Mouse (Mus musculus): ENCODE data around the gene Tmem256. TPM values are rescaled to one million over a fixed set of nuclear protein-coding genes. Genes with fewer than 3 reads are reported as not detected.
A peak's percentile ranks its signal among the peaks of the same experiment; 100 is the strongest.

The Tmem256 gene
- total and polyA plus RNA-seq, 2 experiments = 284 to 353 TPM

- H3K4me3 ChIP-seq (ENCODE audit: insufficient read depth, low read depth, low read length) = no peak overlapping the region
- H3K27ac ChIP-seq (replicated peaks; ENCODE audit: insufficient read depth, low read depth, low read length) = no peak overlapping the region
- H3K9ac ChIP-seq (ENCODE audit: low read depth, low read length) = no peak overlapping the region
- no peaks in the 10 kb centered on the region for H3K4me1 ChIP-seq (ENCODE audit: control insufficient read depth, insufficient read depth, low read length)
- no peaks in the 10 kb centered on the region for H3K79me2 ChIP-seq (ENCODE audit: control insufficient read depth, insufficient read depth, low read length)
- TF ChIP-seq CTCF (IDR thresholded peaks at IDR 0.05; ENCODE audit: low read depth, low read length) = peak; percentile 9; the same call in 1 of the 2 replicates
- TF ChIP-seq POLR2A (IDR thresholded peaks at IDR 0.05; ENCODE audit: extremely low read depth, insufficient read depth, low read length) = no peak
- no peak for DNase-seq (ENCODE audit: extremely low read depth, low read depth, low spot score)
- H3K36me3 ChIP-seq (ENCODE audit: control insufficient read depth, insufficient read depth, low read length) = no peaks in the 10 kb centered on the region
- H3K27me3 ChIP-seq (ENCODE audit: control insufficient read depth, insufficient read depth, low read length) = no peaks in the 10 kb centered on the region
- 48% methylated on average over 8 of the region's 8 CpGs for WGBS
Observed at GRCm38 (mm10) chr11:69886907-69887635, 48.8 kb downstream of the Tmem256 start.

Other genes starting within 250 kb of the Tmem256 start
Only the 30 nearest of the 42 such genes appear.
- 26.2 and 31.9 TPM in 2 replicates for gene Senp3, start 156.4 kb upstream of the Tmem256 start, total RNA-seq (2014; rRNA removed)
- 17.5 and 25.8 TPM in 2 replicates for gene Senp3, start 156.4 kb upstream of the Tmem256 start, polyA plus RNA-seq (2012; rRNA removed)
- gene Tnfsf13, start 152.7 kb upstream of the Tmem256 start, total RNA-seq (2014; rRNA removed) = 1.0 and 1.4 TPM in 2 replicates
- 0.58 and 1.1 TPM in 2 replicates for gene Tnfsf13, start 152.7 kb upstream of the Tmem256 start, polyA plus RNA-seq (2012; rRNA removed)
- 2.6 and 3.0 TPM in 2 replicates for gene Tnfsf12, start 142.7 kb upstream of the Tmem256 start, total RNA-seq (2014; rRNA removed)
- 9.5 and 18.0 TPM in 2 replicates for gene Tnfsf12, start 142.7 kb upstream of the Tmem256 start, polyA plus RNA-seq (2012; rRNA removed)
- 2.5 and 3.4 TPM in 2 replicates for gene Tnfsfm13, start 142.4 kb upstream of the Tmem256 start, total RNA-seq (2014; rRNA removed)
- gene Tnfsfm13, start 142.4 kb upstream of the Tmem256 start, polyA plus RNA-seq (2012; rRNA removed) = 2.6 and 3.6 TPM in 2 replicates
- 10.0 and 12.6 TPM in 2 replicates for gene Polr2a, start 79.9 kb upstream of the Tmem256 start, total RNA-seq (2014; rRNA removed)
- gene Polr2a, start 79.9 kb upstream of the Tmem256 start, polyA plus RNA-seq (2012; rRNA removed) = 9.9 and 10.6 TPM in 2 replicates
- not detected in 2 replicates for gene Slc35g3, start 76.5 kb upstream of the Tmem256 start, total RNA-seq (2014; rRNA removed)
- not detected in 2 replicates for gene Slc35g3, start 76.5 kb upstream of the Tmem256 start, polyA plus RNA-seq (2012; rRNA removed)
- 2.6 and 4.4 TPM in 2 replicates for gene Zbtb4, start 72.6 kb upstream of the Tmem256 start, total RNA-seq (2014; rRNA removed)
- 8.2 and 9.7 TPM in 2 replicates for gene Zbtb4, start 72.6 kb upstream of the Tmem256 start, polyA plus RNA-seq (2012; rRNA removed)
- 0.46 and 0.54 TPM in 2 replicates for gene Chrnb1, start 42.6 kb upstream of the Tmem256 start, total RNA-seq (2014; rRNA removed)
- gene Chrnb1, start 42.6 kb upstream of the Tmem256 start, polyA plus RNA-seq (2012; rRNA removed) = 0.28 and 0.35 TPM in 2 replicates
- 0.18 and 0.20 TPM in 2 replicates for gene Fgf11, start 36.7 kb upstream of the Tmem256 start, total RNA-seq (2014; rRNA removed)
- gene Fgf11, start 36.7 kb upstream of the Tmem256 start, polyA plus RNA-seq (2012; rRNA removed) = 0.33 and 0.34 TPM in 2 replicates
- gene Tmem102, start 32.9 kb upstream of the Tmem256 start, total RNA-seq (2014; rRNA removed) = 2.3 and 2.4 TPM in 2 replicates
- 13.5 and 15.7 TPM in 2 replicates for gene Tmem102, start 32.9 kb upstream of the Tmem256 start, polyA plus RNA-seq (2012; rRNA removed)
- gene Gm39566, start 23.2 kb upstream of the Tmem256 start, total RNA-seq (2014; rRNA removed) = not detected in 2 replicates
- gene Gm39566, start 23.2 kb upstream of the Tmem256 start, polyA plus RNA-seq (2012; rRNA removed) = not detected in 2 replicates
- gene Spem2, start 20.0 kb upstream of the Tmem256 start, total RNA-seq (2014; rRNA removed) = not detected in 2 replicates
- not detected in 2 replicates for gene Spem2, start 20.0 kb upstream of the Tmem256 start, polyA plus RNA-seq (2012; rRNA removed)
- not detected in 2 replicates for gene Spem1, start 16.3 kb upstream of the Tmem256 start, total RNA-seq (2014; rRNA removed)
- gene Spem1, start 16.3 kb upstream of the Tmem256 start, polyA plus RNA-seq (2012; rRNA removed) = 0.09 TPM in 1 of 2 replicates, not detected in the other
- 0.18 and 0.34 TPM in 2 replicates for gene Nlgn2, start 730 bp upstream of the Tmem256 start, total RNA-seq (2014; rRNA removed)
- gene Nlgn2, start 730 bp upstream of the Tmem256 start, polyA plus RNA-seq (2012; rRNA removed) = 0.93 and 1.9 TPM in 2 replicates
- 1.5 and 2.6 TPM in 2 replicates for gene Plscr3, start 7.9 kb downstream of the Tmem256 start, total RNA-seq (2014; rRNA removed)
- 18.5 and 19.3 TPM in 2 replicates for gene Plscr3, start 7.9 kb downstream of the Tmem256 start, polyA plus RNA-seq (2012; rRNA removed)
- gene Tnk1, start 20.2 kb downstream of the Tmem256 start, total RNA-seq (2014; rRNA removed) = 0.07 and 0.18 TPM in 2 replicates
- 0.17 TPM in 2 replicates for gene Tnk1, start 20.2 kb downstream of the Tmem256 start, polyA plus RNA-seq (2012; rRNA removed)
- not detected in 2 replicates for gene Tmem95, start 39.5 kb downstream of the Tmem256 start, total RNA-seq (2014; rRNA removed)
- not detected in 2 replicates for gene Tmem95, start 39.5 kb downstream of the Tmem256 start, polyA plus RNA-seq (2012; rRNA removed)
- gene Kctd11, start 42.9 kb downstream of the Tmem256 start, total RNA-seq (2014; rRNA removed) = 0.65 and 1.0 TPM in 2 replicates
- 0.68 and 1.6 TPM in 2 replicates for gene Kctd11, start 42.9 kb downstream of the Tmem256 start, polyA plus RNA-seq (2012; rRNA removed)
- 1.2 and 1.9 TPM in 2 replicates for gene Acap1, start 57.0 kb downstream of the Tmem256 start, total RNA-seq (2014; rRNA removed)
- 2.3 and 3.3 TPM in 2 replicates for gene Acap1, start 57.0 kb downstream of the Tmem256 start, polyA plus RNA-seq (2012; rRNA removed)
- 0.13 and 0.18 TPM in 2 replicates for gene 2810408A11Rik, start 62.5 kb downstream of the Tmem256 start, total RNA-seq (2014; rRNA removed)
- gene 2810408A11Rik, start 62.5 kb downstream of the Tmem256 start, polyA plus RNA-seq (2012; rRNA removed) = 0.06 and 0.11 TPM in 2 replicates
- 10.1 and 14.0 TPM in 2 replicates for gene Neurl4, start 62.6 kb downstream of the Tmem256 start, total RNA-seq (2014; rRNA removed)
- gene Neurl4, start 62.6 kb downstream of the Tmem256 start, polyA plus RNA-seq (2012; rRNA removed) = 12.6 and 20.7 TPM in 2 replicates
- gene Gps2, start 75.4 kb downstream of the Tmem256 start, total RNA-seq (2014; rRNA removed) = 7.0 and 8.5 TPM in 2 replicates
- 32.3 and 41.0 TPM in 2 replicates for gene Gps2, start 75.4 kb downstream of the Tmem256 start, polyA plus RNA-seq (2012; rRNA removed)
- 321 and 404 TPM in 2 replicates for gene Eif5a, start 83.4 kb downstream of the Tmem256 start, total RNA-seq (2014; rRNA removed)
- 374 and 408 TPM in 2 replicates for gene Eif5a, start 83.4 kb downstream of the Tmem256 start, polyA plus RNA-seq (2012; rRNA removed)
- gene Ybx2, start 97.3 kb downstream of the Tmem256 start, total RNA-seq (2014; rRNA removed) = not detected in 2 replicates
- 0.20 TPM in 1 of 2 replicates, not detected in the other for gene Ybx2, start 97.3 kb downstream of the Tmem256 start, polyA plus RNA-seq (2012; rRNA removed)
- 0.60 and 0.83 TPM in 2 replicates for gene Slc2a4, start 109.7 kb downstream of the Tmem256 start, total RNA-seq (2014; rRNA removed)
- gene Slc2a4, start 109.7 kb downstream of the Tmem256 start, polyA plus RNA-seq (2012; rRNA removed) = 0.39 and 0.58 TPM in 2 replicates
- 0.20 and 0.37 TPM in 2 replicates for gene Cldn7, start 126.3 kb downstream of the Tmem256 start, total RNA-seq (2014; rRNA removed)
- 0.26 and 0.46 TPM in 2 replicates for gene Cldn7, start 126.3 kb downstream of the Tmem256 start, polyA plus RNA-seq (2012; rRNA removed)
- 6.6 and 13.4 TPM in 2 replicates for gene Ctdnep1, start 142.6 kb downstream of the Tmem256 start, total RNA-seq (2014; rRNA removed)
- 39.1 and 45.3 TPM in 2 replicates for gene Ctdnep1, start 142.6 kb downstream of the Tmem256 start, polyA plus RNA-seq (2012; rRNA removed)
- 19.5 and 21.3 TPM in 2 replicates for gene Elp5, start 144.0 kb downstream of the Tmem256 start, total RNA-seq (2014; rRNA removed)
- 30.8 and 33.7 TPM in 2 replicates for gene Elp5, start 144.0 kb downstream of the Tmem256 start, polyA plus RNA-seq (2012; rRNA removed)
- gene Gabarap, start 152.6 kb downstream of the Tmem256 start, total RNA-seq (2014; rRNA removed) = 175 and 176 TPM in 2 replicates
- 430 and 476 TPM in 2 replicates for gene Gabarap, start 152.6 kb downstream of the Tmem256 start, polyA plus RNA-seq (2012; rRNA removed)
- 8.0 and 8.5 TPM in 2 replicates for gene Phf23, start 157.3 kb downstream of the Tmem256 start, total RNA-seq (2014; rRNA removed)
- gene Phf23, start 157.3 kb downstream of the Tmem256 start, polyA plus RNA-seq (2012; rRNA removed) = 8.8 and 12.1 TPM in 2 replicates